In genomic region chr4:104366894-104367740, GRCm38 (mm10) we compare ENCODE assay signal across 7 mouse cellular contexts.
DNase-seq lines count a peak whose midpoint lies in the region; ATAC-seq lines count a peak whose summit lies in the region.

No protein-coding gene starts in this region.

- DNase-seq in adrenal gland, postnatal 36 days, result peak; percentile 66 to 67
- DNase-seq in embryo, embryonic 10.5 days (ENCODE audit: low spot score), result peak; percentile 76
- DNase-seq in heart, adult 8-10 months (ENCODE audit: low spot score), result peak; percentile 6
- peak; percentile 71 for DNase-seq in kidney, adult 9 months
- DNase-seq in limb, embryonic 11.5 days (ENCODE audit: low spot score), result peak; percentile 75
- peak; percentile 61 for DNase-seq in testis, postnatal 14 days (ENCODE audit: low spot score)

- peak; percentile 71 for ATAC-seq in limb, embryonic 11.5 days (ENCODE audit: insufficient number of reproducible peaks, low FRiP score, low TSS enrichment, low read depth)
- ATAC-seq in midbrain, embryonic 16.5 days, result peak; percentile 90

- H3K4me1 ChIP-seq in limb, embryonic 11.5 days (ENCODE audit: control insufficient read depth, insufficient read depth, low read length), result peaks cover 3% of the 10 kb centered on the region; the same call in 1 of the 2 replicates
- H3K4me1 ChIP-seq in midbrain, embryonic 16.5 days (ENCODE audit: control insufficient read depth, insufficient read depth, low read length), result peaks cover 12% of the 10 kb centered on the region; the same call in 1 of the 2 replicates

- under 1% methylated on average over 67 of the region's 94 CpGs for WGBS in limb, embryonic 11.5 days
- under 1% methylated on average over 67 of the region's 94 CpGs for WGBS in midbrain, embryonic 16.5 days

- H3K9me3 ChIP-seq in limb, embryonic 11.5 days (ENCODE audit: control insufficient read depth, low read length), result no peaks in the 10 kb centered on the region
- H3K9me3 ChIP-seq in midbrain, embryonic 16.5 days (replicated peaks; ENCODE audit: control insufficient read depth, low read length, poor library complexity, severe bottlenecking), result no peaks in the 10 kb centered on the region

- peak overlapping the region; percentile 60 for H3K9ac ChIP-seq in limb, embryonic 11.5 days (ENCODE audit: low read length)
- peak overlapping the region; percentile 87 for H3K9ac ChIP-seq in midbrain, embryonic 16.5 days (ENCODE audit: low read depth, low read length)

- H3K36me3 ChIP-seq in limb, embryonic 11.5 days (ENCODE audit: control insufficient read depth, insufficient read depth, low read length), result no peaks in the 10 kb centered on the region
- no peaks in the 10 kb centered on the region for H3K36me3 ChIP-seq in midbrain, embryonic 16.5 days (ENCODE audit: control insufficient read depth, insufficient read depth, low read length)

- peak overlapping the region; percentile 56 for H3K4me3 ChIP-seq in limb, embryonic 11.5 days (ENCODE audit: low read depth, low read length)
- H3K4me3 ChIP-seq in midbrain, embryonic 16.5 days (ENCODE audit: low read depth, low read length), result peak overlapping the region; percentile 86

- H3K27me3 ChIP-seq in limb, embryonic 11.5 days (ENCODE audit: control insufficient read depth, insufficient read depth, low read length), result peaks cover 28% of the 10 kb centered on the region
- no peaks in the 10 kb centered on the region; the same call in 1 of the 2 replicates for H3K27me3 ChIP-seq in midbrain, embryonic 16.5 days (ENCODE audit: control insufficient read depth, insufficient read depth, low read depth, low read length)

- no peak overlapping the region for H3K27ac ChIP-seq in limb, embryonic 11.5 days (replicated peaks; ENCODE audit: low read depth, low read length)
- H3K27ac ChIP-seq in midbrain, embryonic 16.5 days (ENCODE audit: low read length), result peak overlapping the region; percentile 96

- peak overlapping the region; percentile 96 for H3K4me2 ChIP-seq in limb, embryonic 11.5 days (ENCODE audit: low read depth, severe bottlenecking)
- peak overlapping the region; percentile 64 for H3K4me2 ChIP-seq in midbrain, embryonic 16.5 days (ENCODE audit: low read length)

Comparison
In these comparisons a context has a peak if more than half of its experiments do, and no peak if none do; other contexts are left out.
1. DNase-seq: peak in every context shown above with its lines; median percentile 76 in embryo, embryonic 10.5 days; 75 in limb, embryonic 11.5 days; 71 in kidney, adult 9 months; 66 in adrenal gland, postnatal 36 days; 61 in testis, postnatal 14 days; 6 in heart, adult 8-10 months.